Mouse (Mus musculus) megakaryocyte-erythroid progenitor cell, adult 5-6 weeks (primary cell): ENCODE measurements around the gene Ascl5. TPM values are rescaled to one million over a fixed set of nuclear protein-coding genes. Genes with fewer than 3 reads are reported as not detected.

ENCODE experiments used
- total RNA-seq, 2 experiments: library from RNA; stranded (forward) in 1 of 2; stranded (reverse) in 1 of 2; fragments of 200-1000, 215-1000 nt in 1 of 2; fragments of >200 nt in 1 of 2; fragmentation: Nextera tagmentation in 1 of 2; gene quantifications; 2 replicates each; pipeline ENCODE4 v1.2.3; 2014 to 2017

Gene Ascl5
- total RNA-seq, 2 experiments from 2014 or later = not detected

Other genes starting within 250 kb of the Ascl5 start
- not detected in 2 replicates for gene Lad1, start 232.2 kb upstream of the Ascl5 start, total RNA-seq (2014; fragmentation: Nextera tagmentation)
- not detected in 2 replicates for gene Lad1, start 232.2 kb upstream of the Ascl5 start, total RNA-seq (2017)
- 1.4 TPM in 1 of 2 replicates, not detected in the other for gene Tnnt2, start 214.4 kb upstream of the Ascl5 start, total RNA-seq (2014; fragmentation: Nextera tagmentation)
- not detected in 2 replicates for gene Tnnt2, start 214.4 kb upstream of the Ascl5 start, total RNA-seq (2017)
- gene Pkp1, start 131.6 kb upstream of the Ascl5 start, total RNA-seq (2014; fragmentation: Nextera tagmentation) = not detected in 2 replicates
- not detected in 2 replicates for gene Pkp1, start 131.6 kb upstream of the Ascl5 start, total RNA-seq (2017)
- not detected in 2 replicates for gene Igfn1, start 44.5 kb upstream of the Ascl5 start, total RNA-seq (2014; fragmentation: Nextera tagmentation)
- gene Igfn1, start 44.5 kb upstream of the Ascl5 start, total RNA-seq (2017) = not detected in 2 replicates
- gene Tmem9, start 42.7 kb upstream of the Ascl5 start, total RNA-seq (2014; fragmentation: Nextera tagmentation) = 36.5 and 39.9 TPM in 2 replicates
- gene Tmem9, start 42.7 kb upstream of the Ascl5 start, total RNA-seq (2017) = 22.8 and 48.0 TPM in 2 replicates
- not detected in 2 replicates for gene Cacna1s, start 1.9 kb downstream of the Ascl5 start, total RNA-seq (2014; fragmentation: Nextera tagmentation)
- gene Cacna1s, start 1.9 kb downstream of the Ascl5 start, total RNA-seq (2017) = not detected in 2 replicates
- gene Kif21b, start 80.6 kb downstream of the Ascl5 start, total RNA-seq (2014; fragmentation: Nextera tagmentation) = 13.7 and 21.6 TPM in 2 replicates
- gene Kif21b, start 80.6 kb downstream of the Ascl5 start, total RNA-seq (2017) = 4.0 and 5.7 TPM in 2 replicates
- gene Mroh3, start 162.0 kb downstream of the Ascl5 start, total RNA-seq (2014; fragmentation: Nextera tagmentation) = not detected in 2 replicates
- gene Mroh3, start 162.0 kb downstream of the Ascl5 start, total RNA-seq (2017) = not detected in 2 replicates
- not detected in 2 replicates for gene Inava, start 183.5 kb downstream of the Ascl5 start, total RNA-seq (2014; fragmentation: Nextera tagmentation)
- not detected in 2 replicates for gene Inava, start 183.5 kb downstream of the Ascl5 start, total RNA-seq (2017)
- gene Gpr25, start 210.1 kb downstream of the Ascl5 start, total RNA-seq (2014; fragmentation: Nextera tagmentation) = not detected in 2 replicates
- gene Gpr25, start 210.1 kb downstream of the Ascl5 start, total RNA-seq (2017) = not detected in 2 replicates